Mouse (Mus musculus): ENCODE measurements at regions not wholly inside any gene's neighbourhood (a gene's known extent, or its start where the extent isn't known, plus 50 kb on each side); places are given as distances from the start of the nearest gene placed in this dataset.

GRCm38 (mm10) chr9:46636261-46637010 is 316.6 kb upstream of the 4931429L15Rik start:
- 80% methylated on average over 8 of the region's 8 CpGs for WGBS
- TF ChIP-seq CTCF (IDR thresholded peaks at IDR 0.05; ENCODE audit: borderline replicate concordance, control insufficient read depth, extremely low read depth, insufficient read depth, low read length, poor library complexity) (no peak), POLR2A (IDR thresholded peaks at IDR 0.05; ENCODE audit: control insufficient read depth, extremely low read depth, insufficient read depth, low read length, poor library complexity) (no peak)
- no peaks in the 10 kb centered on the region for H3K4me1 ChIP-seq (replicated peaks; ENCODE audit: control insufficient read depth, insufficient read depth, low read length)
- H3K27ac ChIP-seq (ENCODE audit: control insufficient read depth, insufficient read depth, low read length) = no peak overlapping the region
- no peaks in the 10 kb centered on the region for H3K36me3 ChIP-seq (ENCODE audit: control insufficient read depth, insufficient read depth, low read length)
- DNase-seq = no peak
- no peak overlapping the region for H3K4me3 ChIP-seq (ENCODE audit: control insufficient read depth, insufficient read depth, low read length)
- no peaks in the 10 kb centered on the region for H3K27me3 ChIP-seq (ENCODE audit: control insufficient read depth, insufficient read depth, low read length)

- Histone ChIP-seq H3K36me3 (ENCODE audit: control insufficient read depth, insufficient read depth, low read length) (no peaks in the 10 kb centered on the region), H3K4me3 (ENCODE audit: control insufficient read depth, insufficient read depth, low read length) (no peak overlapping the region), H3K4me1 (replicated peaks; ENCODE audit: control insufficient read depth, insufficient read depth, low read length) (no peaks in the 10 kb centered on the region), H3K27me3 (ENCODE audit: control insufficient read depth, insufficient read depth, low read length) (no peaks in the 10 kb centered on the region), H3K27ac (ENCODE audit: control insufficient read depth, insufficient read depth, low read length) (no peak overlapping the region)
- no peak for TF ChIP-seq POLR2A (IDR thresholded peaks at IDR 0.05; ENCODE audit: control insufficient read depth, extremely low read depth, insufficient read depth, low read length, poor library complexity)
- TF ChIP-seq CTCF (IDR thresholded peaks at IDR 0.05; ENCODE audit: borderline replicate concordance, control insufficient read depth, extremely low read depth, insufficient read depth, low read length, poor library complexity) = no peak
- 81% methylated on average over 4 of the region's 4 CpGs for WGBS
- DNase-seq = no peak
Observed at GRCm38 (mm10) chr9:46633952-46634351, 314.2 kb upstream of the 4931429L15Rik start.

DNA sequence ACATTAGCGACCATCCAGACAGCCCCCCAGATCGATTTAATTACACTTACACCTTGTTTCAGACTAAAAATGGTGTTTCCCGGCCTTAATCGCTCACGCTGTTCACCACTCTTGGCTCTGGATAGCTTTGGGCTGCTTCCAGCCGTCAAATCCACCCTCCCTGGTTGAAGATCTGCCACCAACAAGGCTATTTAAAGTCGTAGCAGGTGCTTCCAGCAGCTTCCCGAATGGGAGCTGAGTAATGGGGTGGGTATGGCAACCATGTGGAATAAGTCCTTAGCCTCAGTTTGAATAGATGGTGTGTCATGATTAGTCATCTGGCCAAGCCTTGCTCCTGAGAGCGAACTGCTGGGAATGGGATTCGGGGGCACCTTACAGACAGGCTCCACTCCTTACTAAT is 312.8 kb upstream of the 4931429L15Rik start:
- WGBS = 83% methylated on average over 10 of the region's 10 CpGs
- Histone ChIP-seq H3K36me3 (ENCODE audit: control insufficient read depth, insufficient read depth, low read length) (no peaks in the 10 kb centered on the region), H3K4me3 (ENCODE audit: control insufficient read depth, insufficient read depth, low read length) (no peak overlapping the region), H3K27ac (ENCODE audit: control insufficient read depth, insufficient read depth, low read length) (no peak overlapping the region), H3K27me3 (ENCODE audit: control insufficient read depth, insufficient read depth, low read length) (no peaks in the 10 kb centered on the region), H3K4me1 (replicated peaks; ENCODE audit: control insufficient read depth, insufficient read depth, low read length) (no peaks in the 10 kb centered on the region)
- no peak for DNase-seq
- TF ChIP-seq POLR2A (IDR thresholded peaks at IDR 0.05; ENCODE audit: control insufficient read depth, extremely low read depth, insufficient read depth, low read length, poor library complexity) = no peak
- TF ChIP-seq CTCF (IDR thresholded peaks at IDR 0.05; ENCODE audit: borderline replicate concordance, control insufficient read depth, extremely low read depth, insufficient read depth, low read length, poor library complexity) = no peak

DNA sequence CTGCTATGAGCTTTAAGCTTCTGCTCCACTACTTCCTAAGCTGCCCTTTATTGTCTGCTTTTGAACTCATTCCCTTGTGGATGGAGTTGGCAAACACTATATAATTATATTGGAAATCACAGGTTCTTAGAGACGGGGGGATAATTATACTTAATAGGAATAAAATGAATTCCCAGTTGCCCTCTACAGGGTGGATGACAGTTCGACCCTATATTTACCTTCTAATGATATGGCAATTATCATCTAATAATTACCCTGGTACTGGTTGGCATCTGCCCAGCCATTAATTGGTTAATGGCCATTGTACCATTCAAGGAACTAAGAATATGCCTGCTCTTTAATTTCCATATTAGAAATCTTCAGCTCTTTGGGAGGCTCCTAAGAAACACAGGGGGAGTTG is 302.5 kb upstream of the 4931429L15Rik start:
- Histone ChIP-seq H3K4me1 (replicated peaks; ENCODE audit: control insufficient read depth, insufficient read depth, low read length) (no peaks in the 10 kb centered on the region), H3K27ac (ENCODE audit: control insufficient read depth, insufficient read depth, low read length) (no peak overlapping the region), H3K27me3 (ENCODE audit: control insufficient read depth, insufficient read depth, low read length) (no peaks in the 10 kb centered on the region), H3K4me3 (ENCODE audit: control insufficient read depth, insufficient read depth, low read length) (no peak overlapping the region), H3K36me3 (ENCODE audit: control insufficient read depth, insufficient read depth, low read length) (no peaks in the 10 kb centered on the region)
- 83% methylated on average over 2 of the region's 2 CpGs for WGBS
- no peak for DNase-seq
- TF ChIP-seq CTCF (IDR thresholded peaks at IDR 0.05; ENCODE audit: borderline replicate concordance, control insufficient read depth, extremely low read depth, insufficient read depth, low read length, poor library complexity) (no peak), POLR2A (IDR thresholded peaks at IDR 0.05; ENCODE audit: control insufficient read depth, extremely low read depth, insufficient read depth, low read length, poor library complexity) (no peak)

DNA sequence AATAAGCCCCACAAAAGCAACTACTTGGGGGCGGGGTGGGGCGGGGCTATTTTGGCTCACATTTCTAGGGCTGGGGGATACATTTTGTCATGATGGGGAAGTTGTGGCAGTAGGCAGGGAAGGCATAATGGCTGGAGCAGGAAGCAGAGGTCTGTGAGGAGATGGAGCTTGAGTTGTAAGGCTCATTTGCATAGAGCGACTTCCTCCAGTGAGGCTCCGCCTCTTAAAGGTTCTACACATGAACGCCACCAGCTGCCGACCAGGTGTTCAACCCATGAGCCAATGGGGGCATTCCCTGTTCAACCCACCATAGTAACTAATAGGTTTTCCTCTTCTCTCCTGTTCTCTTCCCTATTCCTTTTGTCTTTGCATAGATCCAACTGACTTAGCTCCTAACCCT is 302.1 kb upstream of the 4931429L15Rik start:
- H3K27ac ChIP-seq (ENCODE audit: control insufficient read depth, insufficient read depth, low read length) = no peak overlapping the region
- H3K36me3 ChIP-seq (ENCODE audit: control insufficient read depth, insufficient read depth, low read length) = no peaks in the 10 kb centered on the region
- 95% methylated on average over 6 of the region's 6 CpGs for WGBS
- TF ChIP-seq POLR2A (IDR thresholded peaks at IDR 0.05; ENCODE audit: control insufficient read depth, extremely low read depth, insufficient read depth, low read length, poor library complexity) (no peak), CTCF (IDR thresholded peaks at IDR 0.05; ENCODE audit: borderline replicate concordance, control insufficient read depth, extremely low read depth, insufficient read depth, low read length, poor library complexity) (no peak)
- no peak for DNase-seq
- no peak overlapping the region for H3K4me3 ChIP-seq (ENCODE audit: control insufficient read depth, insufficient read depth, low read length)
- H3K27me3 ChIP-seq (ENCODE audit: control insufficient read depth, insufficient read depth, low read length) = no peaks in the 10 kb centered on the region
- H3K4me1 ChIP-seq (replicated peaks; ENCODE audit: control insufficient read depth, insufficient read depth, low read length) = no peaks in the 10 kb centered on the region

- H3K27me3 ChIP-seq (ENCODE audit: control insufficient read depth, insufficient read depth, low read length) = no peaks in the 10 kb centered on the region
- H3K27ac ChIP-seq (ENCODE audit: control insufficient read depth, insufficient read depth, low read length) = no peak overlapping the region
- 54% methylated on average over 11 of the region's 11 CpGs for WGBS
- H3K4me1 ChIP-seq (replicated peaks; ENCODE audit: control insufficient read depth, insufficient read depth, low read length) = no peaks in the 10 kb centered on the region
- H3K36me3 ChIP-seq (ENCODE audit: control insufficient read depth, insufficient read depth, low read length) = no peaks in the 10 kb centered on the region
- DNase-seq = no peak
- TF ChIP-seq CTCF (IDR thresholded peaks at IDR 0.05; ENCODE audit: borderline replicate concordance, control insufficient read depth, extremely low read depth, insufficient read depth, low read length, poor library complexity) (no peak), POLR2A (IDR thresholded peaks at IDR 0.05; ENCODE audit: control insufficient read depth, extremely low read depth, insufficient read depth, low read length, poor library complexity) (no peak)
- H3K4me3 ChIP-seq (ENCODE audit: control insufficient read depth, insufficient read depth, low read length) = no peak overlapping the region
Observed at GRCm38 (mm10) chr9:46610101-46611005, 290.6 kb upstream of the 4931429L15Rik start.

Data from thymus, adult 2 months (tissue).